Mouse (Mus musculus) ovary, adult 10 weeks (tissue): ENCODE data around the gene Vmn1r68. TPM values are rescaled to one million over a fixed set of nuclear protein-coding genes. Genes with fewer than 3 reads are reported as not detected.

Experiments used
- polyA plus RNA-seq: library from polyadenylated mRNA; stranded (reverse); fragments of 350-450 nt; fragmentation: Illumina TruSeq; extraction: RNeasy Lipid Tissue Mini Kit (QIAGEN cat#74804); gene quantifications from one replicate; pipeline ENCODE4 v1.2.3, GENCODE M21; 2014

The Vmn1r68 gene
- not detected for polyA plus RNA-seq

DNA sequence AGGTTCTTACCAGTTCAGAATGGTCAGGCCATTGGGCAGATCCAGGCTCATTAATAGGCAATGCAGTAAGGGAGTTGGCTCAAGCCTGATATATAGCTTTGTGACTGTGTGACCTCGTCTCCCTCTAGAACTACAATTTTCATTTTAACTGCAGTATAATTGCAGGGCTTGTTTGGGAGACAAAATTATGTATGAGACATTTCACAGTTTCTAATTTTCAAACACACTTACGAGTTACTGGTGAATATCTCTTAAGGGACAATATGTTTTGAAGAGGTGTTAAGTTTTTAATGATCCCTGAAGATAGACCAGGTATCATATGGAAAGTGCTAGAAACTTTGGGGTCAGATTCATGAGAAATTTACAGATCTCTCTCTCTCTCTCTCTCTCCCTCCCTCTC is at the start of gene Vmn1r68:
Gene Vmn1r68, minus strand, starts transcription at position 101 of the 400 bp plus-strand sequence.

DNA sequence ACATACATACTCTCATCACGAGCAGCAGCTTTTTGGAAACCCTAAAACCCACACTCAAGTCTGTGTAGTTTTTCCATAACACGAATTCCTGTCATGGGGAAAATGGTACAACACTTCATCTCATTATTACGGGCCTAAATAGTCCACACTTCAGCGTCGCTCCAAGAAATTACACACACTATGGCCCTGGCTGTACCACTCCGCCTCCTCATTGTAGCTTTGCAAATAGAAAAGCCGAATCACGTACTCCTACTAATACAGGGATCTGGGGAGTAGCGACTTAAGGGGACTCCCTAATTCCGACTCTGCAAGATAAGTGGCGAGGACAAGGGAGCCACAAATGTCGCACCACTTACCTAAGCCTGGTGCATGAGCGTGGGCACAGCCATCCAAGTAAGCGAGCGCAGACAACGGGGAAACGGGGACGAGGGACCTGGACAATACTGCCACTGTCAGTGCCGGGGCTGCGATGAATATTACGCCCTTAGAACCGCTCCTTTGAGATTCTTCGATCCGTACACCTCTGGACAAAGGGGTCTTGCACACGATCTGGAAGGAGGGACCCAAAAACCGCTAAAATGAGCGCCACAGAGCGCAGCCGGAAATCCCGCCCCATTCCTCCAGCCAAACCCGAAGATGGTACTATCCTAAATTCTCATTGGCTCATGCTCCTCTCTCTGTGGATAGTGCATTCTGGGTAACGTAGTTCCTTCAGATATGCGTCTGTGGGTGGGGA is 63.3 kb downstream of the Vmn1r68 start, which contains the start of gene Zik1:
Gene Zik1, minus strand, starts transcription at position 609 of the 736 bp plus-strand sequence.

Other genes starting within 250 kb of the Vmn1r68 start
- not detected for gene Vmn1r67, start 115.2 kb downstream of the Vmn1r68 start, polyA plus RNA-seq
- gene Zik1, start 63.1 kb downstream of the Vmn1r68 start, polyA plus RNA-seq = 11.5 TPM
- gene Vmn1r69, start 55.2 kb upstream of the Vmn1r68 start, polyA plus RNA-seq = not detected
- not detected for gene Vmn1r70, start 73.0 kb upstream of the Vmn1r68 start, polyA plus RNA-seq
- gene Nlrp4b, start 129.3 kb upstream of the Vmn1r68 start, polyA plus RNA-seq = 33.2 TPM
- gene Vmn1r71, start 195.9 kb upstream of the Vmn1r68 start, polyA plus RNA-seq = not detected